Mouse (Mus musculus): ENCODE data around the gene Celf6. TPM values are rescaled to one million over a fixed set of nuclear protein-coding genes. Genes with fewer than 3 reads are reported as not detected.

Celf6 gene
- total and polyA plus RNA-seq, 3 experiments, result 0.13 TPM; not detected in 2

DNA sequence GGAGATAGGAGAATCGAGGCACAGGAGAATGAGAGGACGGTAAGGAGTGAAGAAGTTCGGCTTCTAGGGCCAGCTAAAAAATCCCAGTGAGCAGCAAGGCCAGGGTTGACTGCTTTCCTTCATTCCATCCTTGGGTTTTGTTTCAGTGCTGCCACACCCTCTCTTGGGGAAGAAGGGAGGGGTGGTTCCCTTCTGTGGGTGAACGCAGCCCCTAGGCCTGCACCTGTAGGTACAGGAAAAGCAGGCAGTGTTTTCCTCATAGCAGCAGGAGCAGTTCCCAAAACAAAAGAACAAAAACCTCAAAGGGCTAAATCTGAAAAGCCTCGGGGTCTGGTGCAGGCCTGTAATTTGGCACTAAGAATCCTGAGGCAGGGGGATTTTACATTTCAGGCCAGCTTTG lies 46.1 kb upstream of the Celf6 start:
- Histone ChIP-seq H3K36me3 (ENCODE audit: control insufficient read depth in 1 of 2, insufficient read depth in 2 of 2, low read length in 2 of 2) (peaks cover 0 to 6% of the 10 kb centered on the region in 2 experiments; a peak in 2 of 4 replicates), H3K27ac (ENCODE audit: control insufficient read depth, low read depth, low read length) (no peak overlapping the region), H3K9ac (ENCODE audit: control insufficient read depth, low read depth, low read length, poor library complexity, severe bottlenecking) (no peak overlapping the region), H3K4me1 (ENCODE audit: control insufficient read depth in 1 of 2, insufficient read depth in 2 of 2, low read length in 2 of 2) (peaks cover 4 to 14% of the 10 kb centered on the region in 2 experiments; a peak in 3 of 4 replicates), H3K9me3 (replicated peaks; ENCODE audit: insufficient read depth, low read length) (no peaks in the 10 kb centered on the region), H3K79me2 (ENCODE audit: control insufficient read depth, insufficient read depth, low read length, poor library complexity) (no peaks in the 10 kb centered on the region), H3K27me3 (ENCODE audit: control insufficient read depth in 1 of 2, insufficient read depth in 2 of 2, low read length in 2 of 2) (no peaks in the 10 kb centered on the region), H3K4me3 (ENCODE audit: control insufficient read depth in 1 of 2, insufficient read depth in 1 of 2, low read depth in 2 of 2, low read length in 2 of 2) (no peak overlapping the region)
- no peak for TF ChIP-seq USF1 (IDR thresholded peaks at IDR 0.05; ENCODE audit: low read depth, low read length)
- no peak for TF ChIP-seq RAD21 (IDR thresholded peaks at IDR 0.05; ENCODE audit: low read depth, low read length)
- no peak for TF ChIP-seq CTCF (IDR thresholded peaks at IDR 0.05 in 2 of 3, conservative IDR thresholded peaks at IDR 0.05 in 1 of 3; ENCODE audit: control insufficient read depth in 1 of 3, insufficient read depth in 1 of 3, low read depth in 2 of 3, low read length in 3 of 3, poor library complexity in 1 of 3, severe bottlenecking in 1 of 3)
- no peak for TF ChIP-seq ZC3H11A (IDR thresholded peaks at IDR 0.05; ENCODE audit: low read depth, low read length)
- no peak for TF ChIP-seq RCOR1 (IDR thresholded peaks at IDR 0.05; ENCODE audit: low read depth, low read length)
- TF ChIP-seq MAFK (IDR thresholded peaks at IDR 0.05; ENCODE audit: borderline replicate concordance, low read depth, low read length), result no peak
- no peak for TF ChIP-seq POLR2AphosphoS2 (IDR thresholded peaks at IDR 0.05; ENCODE audit: low read length)
- no peak for DNase-seq (ENCODE audit: low read depth, low spot score)

GRCm38 (mm10) chr9:59533422-59533821 lies 44.3 kb upstream of the Celf6 start:
- no peaks in the 10 kb centered on the region for H3K27me3 ChIP-seq (ENCODE audit: control insufficient read depth in 1 of 2, insufficient read depth in 2 of 2, low read length in 2 of 2)
- H3K4me1 ChIP-seq (ENCODE audit: control insufficient read depth in 1 of 2, insufficient read depth in 2 of 2, low read length in 2 of 2), result peaks cover 0 to 15% of the 10 kb centered on the region in 2 experiments; a peak in 2 of 4 replicates
- no peaks in the 10 kb centered on the region for H3K9me3 ChIP-seq (replicated peaks; ENCODE audit: insufficient read depth, low read length)
- TF ChIP-seq MEF2A (IDR thresholded peaks at IDR 0.05; ENCODE audit: extremely low read depth, insufficient replicate concordance, low read depth, low read length, poor library complexity, severe bottlenecking), result no peak
- TF ChIP-seq ETS1 (IDR thresholded peaks at IDR 0.05; ENCODE audit: low read depth, low read length), result no peak
- no peak for TF ChIP-seq ZKSCAN1 (IDR thresholded peaks at IDR 0.05; ENCODE audit: low read depth, low read length)
- no peak for TF ChIP-seq GABPA (IDR thresholded peaks at IDR 0.05; ENCODE audit: low read depth, low read length)
- TF ChIP-seq ELF1 (IDR thresholded peaks at IDR 0.05; ENCODE audit: low read depth, low read length), result no peak
- TF ChIP-seq TBP (IDR thresholded peaks at IDR 0.05; ENCODE audit: low read depth, low read length), result no peak
- TF ChIP-seq TCF12 (IDR thresholded peaks at IDR 0.05; ENCODE audit: low read depth, low read length), result no peak
- TF ChIP-seq ZNF384 (IDR thresholded peaks at IDR 0.05; ENCODE audit: low read depth, low read length), result no peak
- no peak for TF ChIP-seq POLR2AphosphoS2 (IDR thresholded peaks at IDR 0.05; ENCODE audit: low read length)
- no peak for TF ChIP-seq CTCF (IDR thresholded peaks at IDR 0.05 in 2 of 3, conservative IDR thresholded peaks at IDR 0.05 in 1 of 3; ENCODE audit: control insufficient read depth in 1 of 3, insufficient read depth in 1 of 3, low read depth in 2 of 3, low read length in 3 of 3, poor library complexity in 1 of 3, severe bottlenecking in 1 of 3)
- TF ChIP-seq JUND (IDR thresholded peaks at IDR 0.05; ENCODE audit: low read depth, low read length), result no peak
- no peak for TF ChIP-seq SIN3A (IDR thresholded peaks at IDR 0.05; ENCODE audit: low read length)
- no peak for TF ChIP-seq KAT2A (conservative IDR thresholded peaks at IDR 0.05; ENCODE audit: low read depth, low read length)
- TF ChIP-seq E2F4 (IDR thresholded peaks at IDR 0.05; ENCODE audit: borderline replicate concordance, low read depth, low read length), result no peak
- TF ChIP-seq ZC3H11A (IDR thresholded peaks at IDR 0.05; ENCODE audit: low read depth, low read length), result no peak
- peaks cover 0 to 7% of the 10 kb centered on the region in 2 experiments; a peak in 2 of 4 replicates for H3K36me3 ChIP-seq (ENCODE audit: control insufficient read depth in 1 of 2, insufficient read depth in 2 of 2, low read length in 2 of 2)
- H3K79me2 ChIP-seq (ENCODE audit: control insufficient read depth, insufficient read depth, low read length, poor library complexity), result no peaks in the 10 kb centered on the region
- no peak overlapping the region for H3K27ac ChIP-seq (ENCODE audit: control insufficient read depth, low read depth, low read length)
- no peak for DNase-seq (ENCODE audit: low read depth, low spot score)
- no peak overlapping the region for H3K9ac ChIP-seq (ENCODE audit: control insufficient read depth, low read depth, low read length, poor library complexity, severe bottlenecking)
- H3K4me3 ChIP-seq (ENCODE audit: control insufficient read depth in 1 of 2, insufficient read depth in 1 of 2, low read depth in 2 of 2, low read length in 2 of 2), result no peak overlapping the region

All from MEL (cell line).